Mouse (Mus musculus) liver, adult 2 months (tissue): ENCODE results near the gene Rbm5. TPM values are rescaled to one million over a fixed set of nuclear protein-coding genes. Genes with fewer than 3 reads are reported as not detected.
A peak's percentile ranks its signal among the peaks of the same experiment; 100 is the strongest.

ENCODE experiments used
- DNase-seq: peaks from one replicate; pipeline ENCODE4 v3.0.0-alpha.2; 2011; ENCODE audit warnings: low read depth, low spot score; ENCODE audit errors: extremely low read depth
- H3K27ac ChIP-seq: fragments of 200-500 bp; replicated peaks from 2 replicates; pipeline ENCODE4 v1.5.1; 2012; ENCODE audit warnings: low read depth, mild to moderate bottlenecking, control low read depth, inconsistent platforms, low read length; ENCODE audit not compliant: insufficient read depth
- H3K27me3 ChIP-seq: fragments of 200-500 bp; 2 replicates; pipeline ENCODE4 v1.6.1; 2012; ENCODE audit warnings: mild to moderate bottlenecking, moderate library complexity, low read length, inconsistent platforms; ENCODE audit not compliant: control insufficient read depth, insufficient read depth
- H3K36me3 ChIP-seq: fragments of 200-500 bp; 2 replicates; pipeline ENCODE4 v1.6.1; 2012; ENCODE audit warnings: low read length, inconsistent platforms; ENCODE audit not compliant: control insufficient read depth, insufficient read depth
- H3K4me1 ChIP-seq: fragments of 200-500 bp; 2 replicates; pipeline ENCODE4 v1.6.1; 2011; ENCODE audit warnings: low read length; ENCODE audit not compliant: control insufficient read depth, insufficient read depth
- H3K4me3 ChIP-seq: fragments of 200-500 bp; 2 replicates; pipeline ENCODE4 v1.5.1; 2011; ENCODE audit warnings: low read depth, mild to moderate bottlenecking, control low read depth, low read length, moderate library complexity; ENCODE audit not compliant: insufficient read depth
- H3K79me2 ChIP-seq: fragments of 200-500 bp; 2 replicates; pipeline ENCODE4 v1.6.1; 2012; ENCODE audit warnings: inconsistent platforms, mild to moderate bottlenecking, low read length, moderate library complexity; ENCODE audit not compliant: control insufficient read depth, insufficient read depth
- H3K9ac ChIP-seq: fragments of 200-500 bp; 2 replicates; pipeline ENCODE4 v1.6.1; 2012; ENCODE audit warnings: low read depth, mild to moderate bottlenecking, control low read depth, inconsistent platforms, low read length
- CTCF ChIP-seq: fragments of 200-500 bp; IDR thresholded peaks from 2 replicates; pipeline ENCODE4 v1.5.1; 2011; ENCODE audit warnings: low read depth, low read length, control low read depth
- POLR2A ChIP-seq: fragments of 200-500 bp; IDR thresholded peaks from 2 replicates; pipeline ENCODE4 v1.6.1; 2011; ENCODE audit warnings: low read length, control low read depth; ENCODE audit not compliant: insufficient read depth; ENCODE audit errors: extremely low read depth
- WGBS: fragments of 180-500 bp; shearing (Covaris S2); methylation state at CpG from one replicate; pipeline ENCODE4 v1.1.7; 2018; 5-methylcytosine and 5-hydroxymethylcytosine counted together
- polyA plus RNA-seq: library from polyadenylated mRNA; depleted of rRNA; stranded (reverse); fragments of >200 nt; gene quantifications from 2 replicates; pipeline ENCODE4 v1.2.3, GENCODE M21; 2012; rRNA removed
- total RNA-seq: library from RNA; depleted of rRNA; stranded (reverse); fragments of >200 nt; gene quantifications from 2 replicates; pipeline ENCODE4 v1.2.3, GENCODE M21; 2014; rRNA removed

Rbm5 gene
- total RNA-seq (46.2 and 48.3 TPM in 2 replicates), polyA plus RNA-seq (18.1 and 31.3 TPM in 2 replicates)

GRCm38 (mm10) chr9:107770374-107771290, at the start of gene Rbm5:
Gene Rbm5 (minus strand): TSS chr9:107770996.
- peak within 1 kb of the TSS; percentile 87 for H3K4me3 ChIP-seq
- H3K9ac ChIP-seq, result peak within 1 kb of the TSS; percentile 95
- peaks cover 12% of the 10 kb centered on the region; the same call in 1 of the 2 replicates for H3K4me1 ChIP-seq
- H3K36me3 ChIP-seq, result peaks cover 51% of the 10 kb centered on the region
- no peak for TF ChIP-seq CTCF
- TF ChIP-seq POLR2A, result peak; percentile 79; the same call in 1 of the 2 replicates
- under 1% methylated on average over 60 of the region's 60 CpGs for WGBS
- peak; percentile 83 for DNase-seq
- H3K79me2 ChIP-seq, result peaks cover 18% of the 10 kb centered on the region; the same call in 1 of the 2 replicates
- H3K27ac ChIP-seq, result peak within 1 kb of the TSS; percentile 92
- no peaks in the 10 kb centered on the region for H3K27me3 ChIP-seq

DNA sequence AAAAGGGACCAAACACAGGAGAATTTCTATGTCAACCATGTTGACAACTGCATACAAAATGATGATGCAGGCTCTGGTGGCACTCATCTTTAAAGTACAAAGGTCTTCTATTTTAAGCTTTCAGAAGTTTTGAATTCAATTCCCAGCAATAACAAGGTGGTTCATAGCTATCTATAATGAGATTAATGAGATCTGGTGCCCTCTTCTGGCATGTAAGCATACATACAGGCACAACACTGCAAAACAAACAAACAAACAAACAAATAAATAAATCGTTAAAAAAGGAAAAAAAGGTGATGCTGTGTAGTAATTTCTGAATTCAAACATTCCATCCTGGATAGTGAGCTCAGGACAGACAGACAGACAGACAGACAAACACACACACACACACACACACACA, 41.3 kb upstream of the Rbm5 start:
- Histone ChIP-seq H3K27me3 (no peaks in the 10 kb centered on the region), H3K79me2 (no peaks in the 10 kb centered on the region), H3K36me3 (peaks cover 9% of the 10 kb centered on the region), H3K4me3 (no peak overlapping the region), H3K9ac (no peak overlapping the region), H3K4me1 (no peaks in the 10 kb centered on the region), H3K27ac (no peak overlapping the region)
- no peak for DNase-seq
- TF ChIP-seq CTCF (no peak), POLR2A (no peak)
- WGBS, result 78% methylated on average over 1 of the region's 1 CpGs

GRCm38 (mm10) chr9:107810985-107811384, 40.2 kb upstream of the Rbm5 start:
- over 99% methylated on average over 2 of the region's 2 CpGs for WGBS
- Histone ChIP-seq H3K36me3 (peaks cover 14% of the 10 kb centered on the region), H3K4me1 (no peaks in the 10 kb centered on the region), H3K79me2 (no peaks in the 10 kb centered on the region), H3K9ac (no peak overlapping the region), H3K4me3 (no peak overlapping the region), H3K27ac (no peak overlapping the region), H3K27me3 (no peaks in the 10 kb centered on the region)
- no peak for TF ChIP-seq CTCF
- no peak for TF ChIP-seq POLR2A
- no peak for DNase-seq

GRCm38 (mm10) chr9:107791714-107792113, 20.9 kb upstream of the Rbm5 start:
- Histone ChIP-seq H3K27me3 (no peaks in the 10 kb centered on the region), H3K36me3 (peaks cover 54% of the 10 kb centered on the region), H3K79me2 (no peaks in the 10 kb centered on the region; the same call in 1 of the 2 replicates), H3K4me1 (no peaks in the 10 kb centered on the region), H3K4me3 (no peak overlapping the region), H3K9ac (no peak overlapping the region), H3K27ac (no peak overlapping the region)
- no peak for TF ChIP-seq CTCF
- TF ChIP-seq POLR2A, result no peak
- WGBS, result 77% methylated on average over 6 of the region's 6 CpGs
- DNase-seq, result no peak

DNA sequence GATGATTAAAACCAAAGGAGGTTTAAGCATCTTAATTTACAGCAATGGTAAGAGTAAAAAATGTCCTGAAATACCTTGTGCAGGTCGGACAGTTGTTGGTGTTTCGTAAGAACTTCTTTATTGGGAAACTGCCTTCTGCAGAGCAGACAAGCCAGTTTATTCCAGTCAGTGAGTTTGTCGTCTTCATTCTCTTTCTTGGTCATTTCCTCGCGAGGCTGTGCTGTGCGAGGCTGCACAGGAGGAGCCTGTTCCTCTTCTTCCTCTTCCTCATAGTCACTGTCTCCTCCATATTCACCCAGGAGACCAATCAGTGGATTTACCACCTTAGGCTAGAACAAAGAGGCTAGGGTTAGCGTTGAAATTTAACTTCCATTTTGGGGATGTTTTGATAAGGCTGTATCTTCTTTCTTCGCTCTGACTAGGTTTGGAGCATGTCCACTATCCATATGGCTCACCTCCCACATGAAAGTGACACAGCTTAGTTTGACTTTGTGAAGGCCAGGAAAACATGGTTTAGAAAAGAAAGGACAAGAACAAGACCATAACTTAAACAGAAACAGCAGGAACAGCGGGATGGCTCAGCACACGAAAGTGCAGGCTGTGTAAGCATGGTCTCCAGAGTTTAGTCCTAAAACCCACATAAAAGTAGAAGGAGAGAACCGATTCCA, 11.9 kb upstream of the Rbm5 start:
- no peaks in the 10 kb centered on the region for H3K4me1 ChIP-seq
- no peak for DNase-seq
- H3K27me3 ChIP-seq, result no peaks in the 10 kb centered on the region
- no peaks in the 10 kb centered on the region; the same call in 1 of the 2 replicates for H3K79me2 ChIP-seq
- H3K4me3 ChIP-seq, result no peak overlapping the region
- H3K27ac ChIP-seq, result no peak overlapping the region
- no peak overlapping the region for H3K9ac ChIP-seq
- WGBS, result 82% methylated on average over 11 of the region's 11 CpGs
- peaks cover 67% of the 10 kb centered on the region for H3K36me3 ChIP-seq
- no peak for TF ChIP-seq CTCF
